Mouse (Mus musculus) c-Kit-positive CD71-negative TER-119-negative erythroid progenitor cells, embryonic 14.5 days (primary cell): ENCODE results near the gene Lrrn2.

Source experiments
- DNase-seq: peaks from one replicate; pipeline ENCODE4 v3.0.0-alpha.2; 2013; ENCODE audit warnings: low read depth

Lrrn2 gene

DNA sequence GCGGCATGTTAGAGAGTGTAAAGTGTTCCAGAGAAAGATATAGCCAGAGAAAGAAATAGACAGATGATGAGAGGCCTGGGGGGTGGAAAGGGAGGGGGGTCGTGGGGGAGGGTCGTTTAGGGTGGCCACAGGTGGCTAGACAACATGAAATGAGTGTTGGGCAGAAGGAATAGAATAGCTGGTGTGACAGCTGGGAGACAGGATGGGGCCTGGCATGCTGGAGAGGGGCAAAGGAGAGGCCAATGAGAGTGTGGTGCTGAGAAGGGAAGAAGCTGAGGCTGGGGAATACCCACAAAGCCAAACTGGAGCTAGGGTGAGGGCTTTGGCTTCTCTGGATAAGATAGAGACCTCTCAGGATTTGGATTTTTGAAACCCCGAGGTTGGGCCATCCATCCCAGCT is 6.6 kb downstream of the Lrrn2 start:
- DNase-seq, result no peak

DNA sequence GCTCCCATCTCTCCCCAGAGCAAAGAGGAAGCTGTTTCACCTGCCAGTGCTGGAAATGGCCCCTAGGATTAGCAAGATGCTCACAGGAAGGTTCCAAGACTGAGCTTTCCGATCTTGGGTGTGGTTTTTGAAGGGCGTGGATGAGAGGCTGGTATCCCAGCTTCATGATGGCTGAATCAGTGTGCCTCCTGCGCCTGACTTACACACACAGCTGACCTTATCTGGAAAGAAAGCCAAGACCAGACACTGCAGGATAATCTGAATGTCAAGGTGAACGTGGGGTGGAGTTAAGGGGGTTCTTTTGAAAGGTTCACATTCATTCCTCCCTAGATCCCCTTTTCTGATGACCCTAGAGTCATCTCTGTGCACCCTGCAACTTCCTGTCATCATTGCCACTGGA is 8.7 kb downstream of the Lrrn2 start:
- no peak for DNase-seq

DNA sequence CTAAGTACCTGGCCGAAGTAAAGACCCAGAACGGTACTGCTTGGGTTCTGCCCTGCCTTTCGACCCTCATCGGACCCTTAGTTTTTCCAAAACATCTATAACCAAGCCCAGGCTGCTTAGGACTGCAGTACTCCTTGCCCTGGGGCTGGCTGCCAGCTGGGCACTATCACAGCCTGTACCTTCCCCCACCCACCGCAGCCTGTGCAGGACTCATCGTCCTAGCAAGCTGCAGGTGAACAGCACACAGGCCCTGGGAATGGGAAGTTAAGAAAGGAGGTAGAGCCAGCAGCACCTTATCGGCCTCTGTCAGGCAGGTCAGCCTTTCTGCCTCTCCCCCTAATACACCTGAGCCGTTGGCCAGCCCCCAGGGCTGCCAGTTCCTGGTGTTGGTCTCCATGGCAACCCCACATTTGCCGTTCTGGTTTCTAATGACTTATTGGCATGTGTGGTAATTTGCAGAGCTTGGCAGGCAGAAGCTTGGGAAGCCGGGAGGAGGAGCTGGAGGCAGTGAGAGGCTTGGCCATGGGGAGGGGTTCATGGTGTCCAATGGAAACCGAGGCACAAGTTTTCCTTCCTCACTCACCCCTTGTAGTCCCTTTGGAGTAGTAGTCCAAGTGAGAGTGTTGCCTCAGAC is 10.2 kb downstream of the Lrrn2 start:
- no peak for DNase-seq

DNA sequence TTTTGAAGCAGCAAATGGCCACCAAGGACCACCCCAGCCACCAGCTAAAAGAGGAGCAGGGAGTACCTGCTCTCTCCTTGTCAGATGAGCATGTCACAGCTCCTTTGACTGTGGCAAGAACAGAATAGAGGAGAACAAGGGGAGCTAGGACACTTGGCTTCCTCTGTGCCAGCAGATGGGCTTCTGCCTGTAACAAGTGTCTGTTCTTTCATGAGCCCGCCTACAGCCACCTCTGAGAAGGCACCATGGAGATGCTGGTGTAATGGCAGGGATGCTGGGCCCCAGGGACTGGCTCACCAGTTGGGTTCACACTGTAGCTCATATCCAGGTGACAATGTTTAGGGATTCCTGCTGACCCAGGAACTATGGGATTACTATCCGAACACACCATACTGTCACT is 12.0 kb downstream of the Lrrn2 start:
- no peak for DNase-seq

DNA sequence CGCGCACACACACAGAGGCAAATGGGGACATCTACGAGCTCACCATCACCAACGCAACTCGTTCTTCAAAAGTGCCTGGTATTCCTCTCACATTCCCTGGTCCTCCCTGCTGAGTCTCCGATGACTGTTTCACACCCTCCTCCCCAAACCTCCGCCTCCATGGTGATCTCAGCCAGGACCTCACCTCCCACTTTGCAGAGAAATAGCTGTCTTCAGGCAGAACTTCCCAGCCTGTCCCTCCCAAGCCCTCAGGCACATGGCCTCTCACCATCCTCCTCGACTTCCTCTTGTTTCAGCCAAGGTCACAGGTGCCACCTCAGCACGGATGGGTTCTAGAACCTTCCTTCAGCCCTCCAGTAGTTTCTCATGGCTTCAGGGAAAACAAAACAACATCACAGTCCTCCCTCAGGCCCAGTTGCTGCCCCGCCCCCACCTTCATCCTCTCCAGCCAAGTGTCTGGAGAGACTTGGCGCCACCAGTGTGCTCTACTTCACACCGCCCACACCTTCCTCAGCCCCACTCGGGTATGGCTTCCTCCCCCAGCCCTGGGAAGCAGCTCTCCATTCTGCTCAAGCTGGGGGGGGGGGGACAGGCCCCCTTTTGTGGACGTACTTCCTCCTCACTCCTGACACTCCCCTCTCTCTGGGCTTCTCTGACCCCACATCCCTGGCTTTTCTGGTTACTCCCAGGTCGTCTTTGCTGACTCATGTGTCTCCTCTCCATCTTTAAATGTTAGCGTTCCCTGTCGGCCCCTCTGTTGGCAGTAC is 13.4 kb downstream of the Lrrn2 start:
- DNase-seq, result no peak

DNA sequence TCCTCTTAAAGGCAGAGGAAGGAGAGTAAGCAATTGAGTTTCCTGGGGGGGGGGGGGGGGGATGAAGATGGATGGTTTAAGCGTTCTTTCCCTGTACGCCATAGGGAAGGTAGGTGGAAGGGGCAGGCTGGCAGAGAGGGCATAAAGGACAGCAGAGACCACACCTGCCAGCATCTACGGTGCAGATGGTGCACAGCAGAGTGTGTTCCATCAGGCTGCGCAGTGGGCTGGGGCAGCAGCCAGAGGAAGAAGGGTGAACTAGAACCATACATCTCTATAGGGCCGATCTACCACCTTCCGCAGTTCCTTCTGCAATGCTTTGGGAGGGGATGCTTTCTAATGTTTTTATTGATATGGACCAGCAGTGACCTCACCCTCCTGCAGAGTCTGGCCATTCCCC is 19.0 kb downstream of the Lrrn2 start:
- no peak for DNase-seq

DNA sequence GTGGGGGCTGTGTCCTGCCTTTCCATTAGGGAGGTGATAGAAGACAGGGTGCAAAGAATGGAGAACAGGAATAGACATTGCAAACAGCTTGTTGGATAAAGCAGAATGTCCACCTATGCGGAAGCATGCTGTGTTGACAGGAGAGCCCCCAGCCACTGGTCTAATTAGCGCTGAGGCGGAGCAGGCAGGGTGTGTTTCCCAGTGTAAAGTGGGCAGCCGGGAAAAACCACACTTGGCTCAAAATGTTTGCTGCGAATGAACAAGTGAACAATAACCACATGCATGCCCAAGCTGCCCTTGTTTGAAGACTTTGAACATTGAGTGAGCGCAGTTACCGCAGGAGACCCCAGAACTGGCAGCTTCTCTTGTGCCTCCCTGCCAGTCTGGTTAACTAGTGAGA is 19.6 kb downstream of the Lrrn2 start:
- no peak for DNase-seq

DNA sequence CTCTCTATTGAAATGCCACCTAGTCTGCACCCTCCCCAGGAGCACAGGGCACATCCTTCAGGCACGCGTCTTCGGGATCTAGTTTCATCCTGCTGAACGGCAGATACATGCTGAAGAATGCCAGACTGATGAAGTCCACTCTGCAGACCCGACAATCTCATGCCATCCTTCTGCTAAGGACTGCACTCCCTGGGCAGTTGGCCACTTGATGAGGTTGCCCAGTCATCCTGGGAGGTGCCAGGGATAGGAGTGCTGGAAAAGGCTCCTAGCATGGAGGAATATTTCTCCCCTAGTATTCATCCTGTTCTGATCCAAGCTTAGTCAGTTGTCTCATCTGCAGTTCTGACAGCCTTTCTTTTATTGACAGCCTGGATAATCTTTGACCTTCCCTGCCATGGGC is 20.9 kb downstream of the Lrrn2 start:
- no peak for DNase-seq

DNA sequence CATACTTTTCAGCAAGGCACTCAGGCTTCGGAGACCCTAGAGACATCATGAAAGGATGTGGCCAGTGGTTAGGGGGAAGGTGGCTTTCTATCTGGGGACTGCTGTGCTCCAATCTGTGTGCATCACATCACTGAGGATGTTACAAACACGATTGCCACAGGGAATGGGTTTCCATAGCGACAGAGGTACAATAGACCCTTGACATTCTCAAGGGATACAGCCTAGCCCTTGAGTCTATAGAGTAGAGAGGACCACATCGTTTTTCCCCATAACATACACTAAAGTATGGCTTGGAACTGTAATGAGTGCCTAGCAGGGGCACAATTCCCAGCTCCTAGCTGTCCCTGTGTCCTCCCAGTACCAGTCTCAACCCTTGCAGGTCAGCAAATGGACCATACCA is 23.4 kb downstream of the Lrrn2 start:
- DNase-seq, result no peak

DNA sequence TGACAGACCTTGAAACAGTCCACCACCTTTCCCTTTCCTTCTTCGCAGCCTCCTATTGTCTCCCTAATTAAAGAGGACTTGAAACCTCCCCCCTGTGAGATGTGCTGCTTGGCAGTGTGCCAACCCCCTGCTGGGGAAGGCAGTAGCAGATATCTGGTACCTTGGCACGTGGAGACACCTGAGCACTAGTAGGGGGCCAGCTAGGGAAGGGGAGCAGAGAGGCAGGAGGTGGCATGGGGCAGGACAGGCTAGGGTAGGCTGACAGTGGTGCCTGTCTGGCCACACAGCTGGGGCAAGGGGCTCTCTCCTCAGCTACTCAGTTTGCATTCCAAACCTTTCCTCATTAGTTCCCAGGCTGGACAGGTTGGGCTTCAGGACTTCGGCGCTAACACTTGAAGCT is 29.0 kb downstream of the Lrrn2 start:
- DNase-seq, result no peak

DNA sequence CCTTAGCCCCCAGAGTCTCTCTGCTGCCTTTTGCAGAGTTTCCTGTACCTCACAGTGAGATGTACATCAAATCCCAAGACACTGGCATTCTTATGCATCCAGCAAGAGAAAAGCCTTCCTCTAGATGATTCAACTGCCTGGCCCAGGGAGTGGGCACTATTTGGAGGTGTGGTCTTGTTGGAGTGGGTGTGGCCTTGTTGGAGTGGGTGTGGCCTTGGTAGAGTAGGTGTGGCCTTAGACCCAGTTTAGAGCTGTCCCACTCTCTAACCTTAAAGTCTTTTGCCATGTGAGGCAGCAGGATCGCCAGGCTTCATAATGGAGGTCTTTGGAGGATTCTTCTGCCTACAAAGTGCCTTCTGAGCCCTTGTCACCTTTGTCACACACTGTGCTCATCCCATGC is 29.9 kb downstream of the Lrrn2 start:
- DNase-seq, result no peak

DNA sequence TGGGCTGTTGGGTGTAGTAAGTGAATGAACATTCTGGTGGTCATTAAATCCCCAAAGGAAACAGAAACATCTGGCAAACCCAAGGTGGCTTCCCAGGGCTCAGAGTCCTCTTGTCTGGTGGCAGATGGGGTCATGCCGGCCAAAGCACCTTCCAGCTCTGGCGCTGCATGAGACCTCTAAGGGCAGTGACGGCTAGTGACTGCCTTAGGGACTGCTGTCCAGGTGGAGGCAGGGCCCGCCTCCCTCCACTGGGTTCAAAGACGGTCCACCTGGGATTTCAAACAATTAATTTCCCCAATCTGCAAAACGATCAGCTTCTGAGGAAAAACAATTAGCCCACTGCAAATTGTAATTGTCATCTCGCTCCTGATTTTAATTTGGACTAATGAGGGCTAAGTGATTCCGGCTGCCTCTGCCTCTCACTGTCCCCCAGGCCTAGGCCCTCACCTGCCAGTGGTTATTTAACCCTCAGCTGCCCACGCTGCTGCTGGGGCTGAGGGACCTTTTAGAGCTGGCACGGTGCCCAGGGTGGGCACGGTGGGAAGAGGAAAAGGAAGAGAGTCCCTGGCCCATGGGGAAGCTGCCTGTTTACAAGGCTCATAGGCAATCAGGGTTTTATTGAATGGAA is 30.5 kb downstream of the Lrrn2 start:
- DNase-seq, result no peak

DNA sequence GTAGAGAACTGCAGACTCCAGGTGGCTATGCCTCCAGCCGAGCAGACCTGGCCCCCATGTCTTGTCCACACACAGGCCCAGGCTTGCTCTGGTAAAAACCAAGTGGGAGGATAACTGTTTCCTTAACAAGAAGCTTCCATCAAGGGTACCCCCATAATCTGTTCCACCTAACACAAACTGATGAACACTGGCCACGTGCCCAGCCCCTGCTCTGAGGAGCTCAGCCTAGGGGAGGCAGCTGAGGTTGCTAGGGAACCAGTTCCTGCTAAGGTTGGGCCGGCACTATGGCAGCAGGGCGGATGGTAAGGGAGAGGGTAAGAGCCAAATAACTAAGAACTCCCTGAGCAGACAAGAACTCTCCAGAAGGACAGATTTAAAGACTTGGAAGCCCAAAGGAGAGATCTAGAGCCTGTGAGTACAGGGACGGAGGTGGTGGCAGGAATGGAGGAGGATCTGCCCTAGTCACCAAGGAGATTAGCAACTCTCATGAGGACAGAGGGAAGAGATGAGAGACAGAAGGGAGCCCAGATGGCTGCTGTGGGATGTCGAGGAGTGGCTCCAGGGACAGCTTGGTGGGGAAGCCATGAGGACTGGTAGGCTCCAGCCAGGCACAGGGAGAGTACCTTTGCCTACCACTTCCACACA is 35.9 kb downstream of the Lrrn2 start:
- DNase-seq, result no peak

DNA sequence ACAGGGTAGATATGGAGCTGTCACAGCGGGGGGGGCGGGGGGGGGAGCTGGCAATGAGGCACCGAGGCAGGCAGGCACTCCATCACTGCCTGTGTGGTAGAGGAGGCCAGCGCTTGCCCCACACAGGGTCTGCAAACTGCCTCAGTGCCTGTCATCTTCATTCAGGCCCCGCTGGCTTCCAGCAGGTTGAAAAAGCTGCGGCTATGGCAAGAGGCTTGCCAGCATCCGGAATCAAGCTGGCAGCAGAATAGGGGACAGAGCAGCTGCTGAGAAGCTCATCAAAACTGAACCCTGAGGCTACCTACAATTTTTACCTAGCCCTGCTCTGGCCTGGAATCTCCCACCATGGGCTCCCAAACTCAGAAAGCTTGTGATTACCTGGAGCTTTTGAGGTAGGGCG is 37.5 kb downstream of the Lrrn2 start:
- no peak for DNase-seq

DNA sequence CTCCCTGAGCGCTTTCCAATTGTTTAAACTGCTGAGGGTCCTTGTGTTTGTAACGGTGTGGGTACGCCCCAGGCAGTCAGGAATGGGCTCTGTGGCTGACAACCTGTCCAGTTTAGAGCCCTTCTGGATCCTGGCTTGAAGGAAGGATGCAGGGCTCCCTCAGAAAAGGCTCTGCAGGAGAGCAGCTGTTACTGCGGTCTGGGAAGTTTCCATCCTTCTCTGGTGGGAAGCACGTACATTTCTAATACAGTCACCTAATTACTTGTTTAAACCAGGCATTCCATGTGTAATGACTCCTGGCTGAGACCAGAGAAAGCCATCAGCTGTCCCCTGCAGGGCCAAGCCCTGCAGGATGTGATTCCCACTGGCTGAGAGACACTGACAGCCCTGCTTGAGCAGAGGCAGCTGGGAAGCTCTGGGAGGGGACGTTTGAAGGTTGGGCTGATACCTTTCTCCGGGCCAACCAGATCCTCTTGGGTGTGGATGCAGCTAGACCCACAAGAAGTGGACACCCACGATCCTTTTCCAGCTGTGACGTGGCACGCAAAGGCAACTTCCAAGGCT is 38.1 kb downstream of the Lrrn2 start:
- DNase-seq, result no peak

DNA sequence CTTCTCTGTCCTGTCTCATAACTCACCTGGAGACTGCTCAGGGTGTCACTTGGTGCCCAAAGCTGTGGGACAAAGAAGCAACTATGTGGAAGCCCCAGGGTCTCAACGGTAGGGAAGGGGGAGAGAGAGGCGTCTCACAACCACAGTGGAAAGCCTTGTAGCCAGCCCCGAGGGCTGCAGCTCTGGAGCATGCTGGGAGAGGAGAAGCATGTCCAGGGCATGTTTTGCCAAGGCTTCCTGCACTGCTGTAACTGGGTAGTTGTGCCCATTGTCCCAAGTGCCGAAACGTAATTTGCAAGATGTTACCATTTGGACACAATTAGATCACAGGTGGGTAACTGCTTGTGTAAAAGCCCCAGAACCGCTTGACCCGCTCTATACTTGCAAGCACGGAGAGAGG is 39.2 kb downstream of the Lrrn2 start:
- no peak for DNase-seq

DNA sequence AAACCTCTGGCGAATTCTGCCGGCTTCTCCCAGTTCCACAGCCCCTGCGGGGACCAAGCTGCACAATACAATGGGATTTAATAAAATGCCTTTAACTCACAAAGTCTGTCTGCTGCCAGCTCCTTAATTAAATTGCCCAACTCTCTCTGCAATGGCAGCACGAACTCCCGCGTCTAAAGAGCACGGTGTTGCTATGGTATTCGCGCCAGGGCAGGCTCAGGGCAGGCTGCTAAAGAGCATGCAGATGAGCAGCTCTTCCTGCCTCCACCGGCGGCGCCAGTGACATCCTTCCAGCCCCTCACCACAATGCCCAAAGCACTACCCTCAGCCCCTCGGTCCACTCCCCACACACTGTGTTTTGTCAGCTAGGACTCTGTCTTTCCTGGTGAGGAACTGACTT is 41.0 kb downstream of the Lrrn2 start:
- DNase-seq, result no peak

DNA sequence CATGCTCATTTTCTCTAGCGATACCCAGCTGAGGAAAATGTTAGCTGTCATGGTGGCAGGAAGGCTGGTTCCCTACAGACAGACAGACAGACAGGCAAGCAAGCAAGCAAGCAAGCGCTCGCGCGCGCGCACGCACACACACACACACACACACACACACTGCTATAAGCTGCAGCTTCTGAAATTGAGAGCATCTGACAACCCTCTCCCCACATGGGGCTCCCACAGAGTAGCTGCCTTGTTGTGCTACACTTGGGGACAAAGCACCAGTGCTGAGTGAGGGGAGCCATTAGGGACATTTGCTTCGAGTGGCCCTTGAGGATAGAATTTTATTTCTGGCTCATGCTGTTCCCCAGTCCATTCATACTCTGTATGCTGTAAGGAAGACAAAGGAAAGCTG is 42.2 kb downstream of the Lrrn2 start:
- DNase-seq, result no peak

DNA sequence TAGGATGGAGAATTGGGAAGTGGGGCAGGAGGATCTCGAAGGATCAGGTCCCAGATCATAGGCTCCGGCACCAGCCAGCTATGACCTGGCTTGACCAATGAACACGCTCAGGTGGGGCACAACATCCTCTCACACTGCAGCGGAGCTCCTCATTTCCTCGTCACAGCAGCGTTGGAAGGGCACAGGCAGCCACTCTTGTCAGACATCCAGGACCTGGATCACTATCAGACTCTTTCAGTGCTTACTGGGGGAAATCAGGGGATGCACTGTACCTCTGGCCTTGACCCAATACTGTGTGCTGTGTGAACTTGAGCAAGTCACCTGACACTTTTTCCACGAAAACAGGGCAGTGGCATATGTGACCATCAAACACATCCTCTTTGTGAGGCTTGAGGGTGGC is 45.2 kb downstream of the Lrrn2 start:
- no peak for DNase-seq

DNA sequence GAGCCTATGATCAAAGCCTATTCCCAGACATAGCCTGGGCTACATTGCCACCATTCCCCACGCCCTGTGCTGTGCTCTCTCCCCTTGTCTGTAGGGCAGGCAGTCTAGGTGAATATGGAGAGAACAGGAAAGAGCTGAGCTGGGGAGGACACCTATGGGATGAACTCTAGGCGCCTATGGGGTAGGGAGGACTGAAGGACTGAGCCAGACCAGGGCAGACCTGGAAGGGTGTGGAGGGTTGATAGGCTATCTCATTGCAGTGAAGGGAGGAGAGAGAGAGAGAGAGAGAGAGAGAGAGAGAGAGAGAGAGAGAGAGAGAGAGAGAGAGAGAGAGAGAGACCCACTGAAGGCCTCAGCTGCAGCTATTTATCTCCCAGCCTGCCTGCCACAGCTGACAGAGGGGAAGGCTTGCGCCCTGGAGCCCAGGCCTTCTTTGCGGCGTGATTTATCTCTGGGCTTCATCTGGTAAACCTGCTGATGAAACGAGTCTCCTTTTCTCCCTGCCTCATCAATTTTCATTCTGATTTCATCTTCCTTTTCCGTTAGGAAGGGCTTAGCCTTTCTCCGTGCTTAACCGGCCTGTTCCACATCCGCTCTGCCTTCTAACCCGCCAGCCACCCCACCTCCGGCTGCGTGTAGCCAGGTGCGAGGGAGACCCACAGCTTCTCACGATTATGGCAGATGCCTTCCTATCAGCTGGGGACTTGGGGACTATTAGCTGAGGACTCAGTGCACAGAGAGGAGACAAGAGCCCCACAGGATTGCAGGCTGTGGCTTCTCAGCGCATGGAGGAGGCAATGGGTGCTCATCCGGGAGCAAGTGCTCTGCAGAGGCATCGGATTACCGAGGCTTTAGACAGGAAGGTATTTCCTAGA is 48.2 kb downstream of the Lrrn2 start:
- no peak for DNase-seq

DNA sequence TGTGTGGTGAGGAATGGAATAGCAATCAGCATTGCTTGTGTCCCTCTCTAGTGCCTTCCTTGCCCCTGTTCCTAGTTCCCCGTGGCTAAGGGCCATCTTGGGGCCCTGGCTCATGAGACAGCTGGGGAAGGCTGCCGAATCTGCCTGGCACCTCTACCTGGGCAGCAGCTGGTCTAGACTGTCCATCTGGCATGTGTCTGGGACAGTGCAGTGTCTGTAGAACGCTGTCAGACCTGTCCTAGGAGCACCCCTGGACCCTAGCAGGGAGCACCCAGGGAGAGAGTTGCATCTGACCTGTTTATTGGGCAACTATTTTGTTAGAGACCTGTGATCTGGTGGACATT is 48.8 kb downstream of the Lrrn2 start:
- DNase-seq, result no peak

DNA sequence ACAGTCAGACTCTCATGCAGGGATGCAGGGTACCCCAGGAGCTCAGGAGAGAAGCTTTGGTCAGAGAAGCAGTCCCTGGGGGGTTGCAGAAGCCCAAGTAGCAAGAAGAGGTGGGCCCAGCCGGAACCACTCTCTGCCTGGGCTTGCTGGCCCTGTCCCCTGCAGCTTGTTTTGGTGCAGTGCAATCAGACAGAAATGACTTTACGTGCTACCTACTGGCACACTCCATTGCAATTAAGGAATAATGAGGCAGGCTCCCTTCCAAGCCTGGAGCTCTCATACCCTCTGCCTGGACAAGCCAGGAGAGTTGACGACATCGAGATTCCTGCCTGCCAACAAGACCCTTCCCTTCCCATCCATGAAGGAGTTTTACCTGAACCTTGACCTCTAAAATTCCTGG is 50.2 kb downstream of the Lrrn2 start:
- no peak for DNase-seq
